8 mouse cellular contexts compared by ENCODE assay signal in genomic region chr5:107597301-107598077, GRCm38 (mm10). TPM values are rescaled to one million over a fixed set of nuclear protein-coding genes. Genes with fewer than 3 reads are reported as not detected.
DNase-seq lines count a peak whose midpoint lies in the region; ATAC-seq and TF ChIP-seq lines count a peak whose summit lies in the region.

Gene Rpap2 (plus strand): TSS chr5:107597373.
Gene Glmn (minus strand): TSS chr5:107597888.

- WGBS in hindbrain, embryonic 13.5 days: under 1% methylated on average over 50 of the region's 64 CpGs

- peaks cover 7% of the 10 kb centered on the region for H3K4me1 ChIP-seq in hindbrain, embryonic 13.5 days (replicated peaks)

- H3K4me3 ChIP-seq in hindbrain, embryonic 13.5 days: peak within 1 kb of the TSS; percentile 71

- in situ Hi-C loops in Patski (cut with MboI; ENCODE audit: low pct_unique_long_range_greater_than_20kb): no loop called here

- H3K4me2 ChIP-seq in hindbrain, embryonic 13.5 days: peak within 1 kb of the TSS; percentile 62

- no peaks in the 10 kb centered on the region for H3K27me3 ChIP-seq in Patski
- H3K27me3 ChIP-seq in hindbrain, embryonic 13.5 days: no peaks in the 10 kb centered on the region

- TF ChIP-seq CTCF in Patski (IDR thresholded peaks at IDR 0.05): no peak

- ATAC-seq in Patski: peak; percentile 94
- peak; percentile 97 for ATAC-seq in hindbrain, embryonic 13.5 days (ENCODE audit: low FRiP score)

- H3K36me3 ChIP-seq in hindbrain, embryonic 13.5 days: peaks cover 20% of the 10 kb centered on the region

- CTCF ChIA-PET in Patski (lab: Charles Lee): no interaction called here

- H3K9me3 ChIP-seq in hindbrain, embryonic 13.5 days: no peaks in the 10 kb centered on the region

- H3K27ac ChIP-seq in hindbrain, embryonic 13.5 days: peak within 1 kb of the TSS; percentile 93

- peak; percentile 60 for DNase-seq in Patski (ENCODE audit: low read depth, low spot score)
- peak; percentile 90 to 93 for DNase-seq in cerebellum, postnatal 14 days
- peak; percentile 65 to 74 for DNase-seq in frontal cortex, postnatal 14 days (ENCODE audit: low spot score in 2 of 2)
- peak; percentile 75 for DNase-seq in layer of hippocampus, postnatal 25 days (ENCODE audit: extremely low spot score in 1 of 2, low spot score in 1 of 2)
- peak; percentile 86 for DNase-seq in lung, postnatal 25 days (ENCODE audit: low spot score)
- DNase-seq in retina, embryonic 14.5 days (ENCODE audit: low spot score): peak; percentile 89
- DNase-seq in thymus, postnatal 4 days: peak; percentile 93

- peak within 1 kb of the TSS; percentile 86 for H3K9ac ChIP-seq in hindbrain, embryonic 13.5 days

- POLR2A ChIA-PET in Patski (lab: Charles Lee): no interaction called here

RNA-seq across cellular contexts. Expression of gene Rpap2, which starts in this region (rescaled TPM):
- 28.5 TPM for polyA plus RNA-seq in Patski (2021)
- 21.4 and 24.6 TPM in 2 replicates for polyA plus RNA-seq in hindbrain, embryonic 13.5 days (2015; fragmentation: Nextera tagmentation; extraction: Ambion mirVana)
- 10 to 100 TPM; 21.5 to 22.5 TPM for total RNA-seq in layer of hippocampus, postnatal 25 days (2021)

RNA-seq across cellular contexts. Expression of gene Glmn, which starts in this region (rescaled TPM):
- polyA plus RNA-seq in Patski (2021): 19.8 TPM
- 39.0 and 39.2 TPM in 2 replicates for polyA plus RNA-seq in hindbrain, embryonic 13.5 days (2015; fragmentation: Nextera tagmentation; extraction: Ambion mirVana)
- 10 to 100 TPM; 13.8 to 17.4 TPM for total RNA-seq in layer of hippocampus, postnatal 25 days (2021)

Comparison
In these comparisons a context has a peak if more than half of its experiments do, and no peak if none do; other contexts are left out.
1. Peak in every context shown above with its lines: DNase-seq, ATAC-seq, H3K4me3 ChIP-seq and H3K27ac ChIP-seq.